Mouse (Mus musculus) frontal cortex, postnatal 10 days (tissue): ENCODE data around the gene Spry1.

Experiments used
- DNase-seq, 2 experiments: peaks; one replicate each; pipeline ENCODE4 v3.0.0; 2022; ENCODE audit warnings: low spot score in 2 of 2, mixed read lengths in 1 of 2

Spry1 gene

DNA sequence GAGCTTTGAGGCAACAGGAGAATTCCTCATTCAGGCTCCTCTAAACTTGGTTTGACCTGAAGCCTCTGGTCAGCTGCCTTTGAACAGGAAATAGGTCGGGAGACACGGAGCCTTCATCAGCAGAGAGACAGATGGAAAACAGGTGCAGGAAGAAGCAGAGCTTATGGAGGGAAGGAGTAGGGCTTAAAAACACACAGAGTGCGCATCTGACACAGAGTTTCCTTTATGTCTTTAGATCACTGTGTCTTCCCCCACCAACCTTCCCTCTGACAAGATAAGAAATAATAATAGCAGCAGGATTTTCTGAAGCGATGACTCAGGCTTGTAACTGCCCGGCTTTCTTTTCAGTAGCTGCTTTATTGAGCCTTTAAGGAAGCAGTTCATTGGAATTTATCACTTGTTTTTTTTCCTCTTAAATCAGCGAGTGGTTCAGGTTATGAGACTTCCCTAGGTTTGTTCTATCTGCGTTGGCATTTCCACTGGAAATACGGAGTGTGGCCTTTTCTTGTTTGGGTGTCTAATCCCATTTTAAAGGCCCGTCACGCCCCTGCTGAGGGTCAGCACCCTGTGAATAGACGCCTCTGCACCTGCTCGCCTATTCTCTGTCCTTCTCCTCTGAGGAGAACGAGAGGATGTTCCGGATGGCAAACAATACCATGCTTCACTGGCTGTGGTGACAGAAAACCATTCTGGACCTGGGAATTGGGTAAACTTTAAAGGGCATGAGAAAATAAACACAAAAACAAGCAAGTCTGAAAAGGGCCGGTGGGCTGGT is 32.7 kb downstream of the Spry1 start:
- DNase-seq = no peak

DNA sequence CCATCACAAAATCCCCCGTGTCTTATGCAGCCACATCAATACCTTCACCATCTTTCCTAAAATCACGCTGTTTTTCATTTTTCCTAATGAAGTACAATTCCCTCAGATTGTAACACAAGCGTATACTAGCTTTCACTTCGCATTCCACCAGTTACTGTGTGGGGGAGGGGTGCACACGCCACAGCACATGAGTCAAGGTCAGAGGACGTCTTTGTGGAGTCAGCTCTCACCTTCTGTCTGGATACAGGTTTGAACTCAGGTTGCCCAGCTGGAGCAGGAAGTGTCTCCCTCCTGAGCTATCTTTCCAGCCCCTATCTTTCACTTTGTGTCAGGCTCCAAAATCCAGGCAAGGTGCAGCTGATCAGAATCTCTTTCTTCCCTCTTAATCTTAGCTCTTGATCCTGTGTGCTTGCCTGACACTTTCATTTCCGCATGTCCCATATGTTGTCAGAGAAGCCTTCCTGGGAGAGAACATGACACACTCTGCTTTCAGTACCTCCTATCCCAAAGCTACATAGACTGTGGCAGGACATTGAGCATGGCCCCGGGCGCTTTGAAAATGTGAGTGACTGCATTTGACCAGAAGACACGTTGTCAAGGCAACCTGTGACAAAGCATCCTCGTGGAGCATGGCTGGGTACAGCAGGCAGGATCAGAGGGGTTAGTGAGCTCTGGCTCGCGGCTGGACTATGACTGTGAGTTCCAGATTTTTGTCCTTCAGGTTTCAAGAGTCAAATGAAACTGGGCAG is 33.9 kb downstream of the Spry1 start:
- no peak for DNase-seq

DNA sequence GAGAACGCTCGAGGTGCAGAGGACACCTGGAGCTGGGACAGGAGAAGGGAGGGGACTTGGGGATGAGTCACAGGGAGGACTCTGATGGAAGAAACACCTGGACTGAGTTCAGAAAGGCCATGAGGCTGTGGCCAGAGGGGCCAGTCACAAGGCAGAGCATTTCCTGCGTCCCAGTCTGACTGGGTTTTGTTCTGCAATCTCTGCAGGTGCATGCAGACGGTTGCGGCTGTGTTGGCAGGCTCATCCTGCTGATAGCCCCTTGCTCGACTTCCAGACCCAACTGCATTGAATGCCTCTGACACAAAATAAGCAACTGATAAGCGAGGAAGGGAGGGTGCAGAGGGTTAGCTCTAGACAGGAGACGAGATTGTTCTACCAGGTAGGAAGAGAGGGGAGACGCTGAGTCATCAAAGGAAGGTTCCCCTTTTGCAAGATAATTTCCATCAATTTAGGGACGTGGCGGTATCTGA is 35.3 kb downstream of the Spry1 start:
- no peak for DNase-seq

DNA sequence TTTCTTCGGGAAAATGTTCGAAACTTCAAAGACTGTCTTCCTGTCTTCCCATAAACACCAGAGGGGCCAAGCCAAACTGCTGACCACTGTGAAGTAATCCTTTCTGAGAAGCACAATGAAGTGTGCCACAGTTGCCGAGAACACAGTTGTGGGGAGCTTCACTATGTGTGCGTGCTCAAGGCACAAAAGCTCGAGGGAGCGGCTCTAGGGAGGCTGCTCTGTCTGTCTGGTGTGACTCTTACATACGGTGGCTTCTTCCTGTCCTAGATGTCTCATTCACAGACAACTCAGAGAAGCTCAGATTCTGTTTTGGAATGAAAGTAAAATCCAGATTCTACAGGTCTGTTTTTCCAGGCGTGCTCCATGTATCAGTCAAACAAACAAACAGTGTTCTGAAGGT is 36.5 kb downstream of the Spry1 start:
- no peak for DNase-seq

DNA sequence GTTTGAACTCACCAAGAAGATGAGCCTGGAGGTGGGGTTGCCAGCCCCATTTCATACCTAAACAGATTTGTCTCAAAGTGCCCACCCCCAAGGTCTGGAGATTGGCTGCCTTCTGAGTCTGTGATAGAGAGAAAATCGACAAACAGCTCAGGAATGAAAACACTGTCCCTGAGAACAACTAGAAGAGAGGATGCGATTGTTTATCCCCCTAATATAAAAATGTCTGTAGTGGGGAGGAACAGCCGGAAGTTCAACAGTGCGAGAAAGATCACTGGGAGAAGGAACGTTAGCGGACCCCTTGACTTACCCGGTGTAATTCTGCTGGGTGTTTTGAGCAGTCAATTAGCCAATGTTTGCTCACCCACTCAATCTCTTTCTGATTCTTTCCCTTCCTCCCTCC is 46.5 kb downstream of the Spry1 start:
- no peak for DNase-seq

DNA sequence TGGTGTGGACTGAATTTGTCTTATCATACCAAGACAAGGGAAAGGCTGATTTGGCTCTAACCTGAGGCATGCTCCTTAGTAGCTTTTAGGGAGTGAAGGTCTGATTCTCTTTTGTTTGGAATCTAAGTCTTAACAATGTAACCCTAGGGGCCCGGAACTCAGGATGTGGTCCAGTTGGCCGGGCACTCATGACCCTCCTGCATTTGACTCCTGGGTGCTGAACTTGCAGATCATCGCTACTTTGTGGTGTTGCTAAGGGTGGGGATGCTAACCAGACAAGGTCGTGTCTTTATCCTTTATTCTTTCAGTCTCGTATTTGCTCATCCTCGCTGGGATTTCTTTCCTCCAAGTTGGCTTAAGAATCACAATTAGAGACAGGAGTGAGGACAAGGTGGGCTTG is 47.0 kb downstream of the Spry1 start:
- no peak for DNase-seq

DNA sequence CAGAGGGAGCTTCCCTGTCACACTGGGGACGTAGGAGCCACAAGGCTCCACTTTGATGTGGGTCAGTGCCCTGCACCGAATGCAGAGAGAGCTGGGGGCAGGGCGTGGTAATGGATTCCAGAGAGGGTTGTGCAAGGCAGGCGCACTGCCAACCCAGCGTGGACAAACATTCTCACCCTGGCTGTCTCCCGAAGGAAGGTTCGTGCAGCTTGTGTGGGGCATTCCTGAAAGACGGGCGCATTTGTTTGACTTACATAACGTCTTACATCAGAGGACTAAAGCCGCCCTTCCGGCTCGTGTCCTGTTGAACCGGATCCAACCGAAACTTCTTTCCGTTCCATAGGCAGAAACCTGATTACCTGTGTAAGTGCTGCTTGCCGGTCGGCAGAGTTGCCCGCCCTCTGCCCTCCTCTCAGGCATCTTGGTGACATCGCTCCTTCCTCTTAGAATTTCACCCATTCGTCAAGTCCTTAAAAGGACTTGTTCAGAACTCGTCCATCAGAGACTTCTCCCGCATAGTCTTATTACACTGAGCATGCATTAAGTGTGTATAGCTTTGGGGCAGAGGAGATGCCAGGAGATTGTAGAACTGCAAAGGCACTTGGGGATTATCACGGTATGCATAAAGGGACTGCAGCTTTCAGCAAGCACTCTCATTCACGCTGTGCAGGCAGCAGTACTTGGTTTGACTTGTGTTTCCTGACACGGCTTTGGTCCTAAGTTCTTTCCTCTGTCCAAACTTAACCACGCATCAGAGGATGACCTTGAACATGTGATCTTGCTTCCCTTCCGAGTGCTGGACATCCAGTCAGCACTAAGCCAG is 47.6 kb downstream of the Spry1 start:
- DNase-seq = peak; percentile 39 to 44

DNA sequence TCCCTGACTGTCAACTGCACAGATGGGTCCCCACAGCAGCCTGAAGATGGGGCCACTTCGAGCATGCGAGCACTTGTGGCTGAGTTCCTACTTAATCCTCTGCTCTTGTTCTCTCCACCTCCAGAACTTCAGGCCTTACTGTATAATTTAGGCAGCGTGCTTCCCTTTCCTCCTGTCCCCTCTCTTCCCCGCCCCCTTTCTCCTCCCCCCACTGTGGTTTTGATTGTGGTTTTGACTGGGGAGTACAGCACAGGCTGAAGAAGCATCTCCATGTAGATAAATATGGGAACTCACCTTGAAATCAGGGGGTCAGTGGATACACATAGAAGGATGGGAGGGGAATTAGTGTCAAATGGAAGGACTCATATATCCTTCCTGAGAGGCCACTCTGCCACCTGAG is 53.2 kb downstream of the Spry1 start:
- DNase-seq = no peak

DNA sequence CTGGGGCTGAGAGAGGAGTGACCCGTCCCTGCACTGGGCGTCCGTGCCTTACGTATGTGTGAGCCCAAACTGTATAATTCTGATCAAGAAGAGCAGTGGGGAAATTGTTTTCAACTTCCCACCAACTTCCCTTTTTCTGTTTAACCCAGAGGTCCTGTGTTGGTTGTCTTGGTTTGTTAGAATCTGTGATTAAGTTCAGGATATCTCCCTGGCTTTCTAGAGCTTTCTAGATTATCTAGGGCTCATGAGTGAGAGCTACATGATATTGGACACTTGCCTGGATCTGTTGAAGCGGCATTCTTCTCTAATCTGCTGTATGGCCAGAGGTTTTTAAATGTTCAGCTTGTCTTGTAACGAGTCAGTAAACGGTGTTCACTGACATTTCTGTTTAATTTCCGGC is 53.8 kb downstream of the Spry1 start:
- no peak for DNase-seq
